Mouse (Mus musculus): Measurements from ENCODE around the gene Camk1d. TPM values are rescaled to one million over a fixed set of nuclear protein-coding genes. Genes with fewer than 3 reads are reported as not detected.
"Not testable (repeated sequence)": the region's sequence is repeated elsewhere in the genome, so short reads cannot be mapped to it uniquely, and the experiment has no call there.

Gene Camk1d
- polyA plus RNA-seq, 1 experiment from 2014 or later, result 3.1 TPM

- no peak for ATAC-seq (ENCODE audit: insufficient number of reproducible peaks, low FRiP score)
- H3K4me1 ChIP-seq (replicated peaks), result no peaks in the 10 kb centered on the region
- H3K36me3 ChIP-seq, result no peaks in the 10 kb centered on the region
- no peak overlapping the region for H3K27ac ChIP-seq (ENCODE audit: poor library complexity, severe bottlenecking)
- H3K4me2 ChIP-seq, result no peak overlapping the region
- H3K9ac ChIP-seq, result no peak overlapping the region
- H3K9me3 ChIP-seq (replicated peaks), result no peaks in the 10 kb centered on the region
- no peaks in the 10 kb centered on the region for H3K27me3 ChIP-seq (replicated peaks)
- WGBS, result 63% methylated on average over 1 of the region's 1 CpGs
- no peak overlapping the region for H3K4me3 ChIP-seq
These were observed 317.9 kb downstream of the Camk1d start for GRCm38 (mm10) chr2:5396415-5396814.

- no peak overlapping the region for H3K4me3 ChIP-seq
- H3K9ac ChIP-seq, result no peak overlapping the region
- WGBS, result 64% methylated on average over 2 of the region's 2 CpGs
- no peaks in the 10 kb centered on the region for H3K4me1 ChIP-seq (replicated peaks)
- ATAC-seq (ENCODE audit: insufficient number of reproducible peaks, low FRiP score), result no peak
- H3K9me3 ChIP-seq (replicated peaks), result no peaks in the 10 kb centered on the region
- no peak overlapping the region for H3K4me2 ChIP-seq
- no peaks in the 10 kb centered on the region for H3K27me3 ChIP-seq (replicated peaks)
- H3K27ac ChIP-seq (ENCODE audit: poor library complexity, severe bottlenecking), result no peak overlapping the region
- no peaks in the 10 kb centered on the region for H3K36me3 ChIP-seq
These were observed 318.4 kb downstream of the Camk1d start for GRCm38 (mm10) chr2:5395873-5396272.

GRCm38 (mm10) chr2:5392921-5393320 is 321.4 kb downstream of the Camk1d start:
- Histone ChIP-seq H3K9ac (no peak overlapping the region), H3K4me3 (no peak overlapping the region), H3K4me1 (replicated peaks) (no peaks in the 10 kb centered on the region), H3K27ac (ENCODE audit: poor library complexity, severe bottlenecking) (no peak overlapping the region), H3K4me2 (no peak overlapping the region), H3K9me3 (replicated peaks) (no peaks in the 10 kb centered on the region), H3K27me3 (replicated peaks) (no peaks in the 10 kb centered on the region), H3K36me3 (no peaks in the 10 kb centered on the region)
- no peak for ATAC-seq (ENCODE audit: insufficient number of reproducible peaks, low FRiP score)

GRCm38 (mm10) chr2:5392470-5392869 is 321.8 kb downstream of the Camk1d start:
- no peak overlapping the region for H3K27ac ChIP-seq (ENCODE audit: poor library complexity, severe bottlenecking)
- H3K4me1 ChIP-seq (replicated peaks), result no peaks in the 10 kb centered on the region
- H3K27me3 ChIP-seq (replicated peaks), result no peaks in the 10 kb centered on the region
- 77% methylated on average over 4 of the region's 4 CpGs for WGBS
- no peaks in the 10 kb centered on the region for H3K9me3 ChIP-seq (replicated peaks)
- H3K36me3 ChIP-seq, result no peaks in the 10 kb centered on the region
- ATAC-seq (ENCODE audit: insufficient number of reproducible peaks, low FRiP score), result no peak
- H3K4me2 ChIP-seq, result no peak overlapping the region
- no peak overlapping the region for H3K4me3 ChIP-seq
- no peak overlapping the region for H3K9ac ChIP-seq

GRCm38 (mm10) chr2:5388381-5388780 is 325.9 kb downstream of the Camk1d start:
- no peaks in the 10 kb centered on the region for H3K36me3 ChIP-seq
- 80% methylated on average over 7 of the region's 7 CpGs for WGBS

DNA sequence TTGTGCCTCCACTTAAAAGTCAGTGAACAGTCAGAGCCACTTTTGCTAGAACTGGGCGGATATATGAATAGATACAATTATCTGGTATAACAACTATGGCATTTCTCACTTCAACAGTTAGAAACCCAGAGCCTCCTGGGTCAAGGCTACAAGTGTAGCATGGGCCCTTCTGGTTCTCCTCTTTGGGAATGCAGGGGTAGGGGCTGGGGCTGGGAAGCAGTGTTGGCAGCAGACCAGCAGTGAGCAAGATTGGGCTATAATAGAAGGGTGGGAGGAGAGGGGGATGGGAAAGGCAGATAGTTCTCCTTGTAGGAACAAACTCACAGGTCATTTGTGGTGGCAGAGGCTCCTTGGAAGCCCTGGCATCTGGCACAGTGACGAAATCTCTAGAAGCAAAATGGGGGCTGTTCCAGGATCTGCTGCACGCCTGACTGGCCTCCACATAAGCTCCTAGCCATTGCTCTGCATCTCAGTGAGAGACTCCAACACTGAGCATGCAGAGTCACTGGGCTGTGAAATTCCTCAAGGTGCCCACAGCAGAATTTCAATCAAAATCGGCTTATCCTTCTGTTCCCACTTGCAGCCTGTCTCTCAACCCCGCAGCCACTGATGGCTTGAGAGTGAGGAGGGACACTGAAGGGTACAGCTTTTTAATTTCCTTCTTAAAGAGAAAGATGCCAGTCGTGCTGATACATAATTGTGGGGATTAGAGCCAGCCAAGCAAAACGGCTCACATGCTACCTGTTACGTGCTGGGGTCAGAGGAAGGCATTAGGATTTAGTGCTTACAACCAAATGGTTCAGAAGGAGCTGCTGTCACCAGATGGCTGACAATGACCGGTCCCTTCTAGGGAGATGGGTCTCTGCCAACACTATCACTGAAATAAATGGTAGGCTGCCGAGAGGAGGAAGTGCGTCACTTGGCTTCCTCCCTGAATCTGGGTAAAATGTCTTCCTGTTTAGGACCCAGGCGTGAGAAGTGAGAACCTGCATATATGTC is 332.3 kb downstream of the Camk1d start:
- no peaks in the 10 kb centered on the region for H3K9me3 ChIP-seq (replicated peaks)
- H3K4me2 ChIP-seq, result peak overlapping the region; percentile 6; the same call in 1 of the 2 replicates
- no peaks in the 10 kb centered on the region for H3K27me3 ChIP-seq (replicated peaks)
- H3K9ac ChIP-seq, result no peak overlapping the region
- 42% methylated on average over 12 of the region's 12 CpGs for WGBS
- H3K27ac ChIP-seq (ENCODE audit: poor library complexity, severe bottlenecking), result no peak overlapping the region
- H3K4me1 ChIP-seq (replicated peaks), result peaks cover 19% of the 10 kb centered on the region
- H3K36me3 ChIP-seq, result no peaks in the 10 kb centered on the region
- ATAC-seq (ENCODE audit: insufficient number of reproducible peaks, low FRiP score), result no peak
- no peak overlapping the region for H3K4me3 ChIP-seq

More at GRCm38 (mm10) chr2:5388381-5388780, 325.9 kb downstream of the Camk1d start:
- H3K27me3 ChIP-seq (replicated peaks), result no peaks in the 10 kb centered on the region
- H3K4me3 ChIP-seq, result no peak overlapping the region
- H3K4me1 ChIP-seq (replicated peaks), result peaks cover 8% of the 10 kb centered on the region; the same call in 1 of the 2 replicates
- H3K4me2 ChIP-seq, result no peak overlapping the region
- no peak for ATAC-seq (ENCODE audit: insufficient number of reproducible peaks, low FRiP score)
- H3K9ac ChIP-seq, result no peak overlapping the region
- no peaks in the 10 kb centered on the region for H3K9me3 ChIP-seq (replicated peaks)
- H3K27ac ChIP-seq (ENCODE audit: poor library complexity, severe bottlenecking), result no peak overlapping the region

GRCm38 (mm10) chr2:5380973-5381372 is 333.3 kb downstream of the Camk1d start:
- H3K9ac ChIP-seq, result no peak overlapping the region
- peaks cover 15% of the 10 kb centered on the region for H3K4me1 ChIP-seq (replicated peaks)
- 79% methylated on average over 7 of the region's 7 CpGs for WGBS
- H3K9me3 ChIP-seq (replicated peaks), result no peaks in the 10 kb centered on the region
- no peaks in the 10 kb centered on the region for H3K36me3 ChIP-seq
- no peak overlapping the region for H3K27ac ChIP-seq (ENCODE audit: poor library complexity, severe bottlenecking)
- no peak overlapping the region for H3K4me3 ChIP-seq
- H3K4me2 ChIP-seq, result no peak overlapping the region
- H3K27me3 ChIP-seq (replicated peaks), result no peaks in the 10 kb centered on the region
- no peak for ATAC-seq (ENCODE audit: insufficient number of reproducible peaks, low FRiP score)

GRCm38 (mm10) chr2:5378922-5379321 is 335.4 kb downstream of the Camk1d start:
- not testable (repeated sequence) for H3K9me3 ChIP-seq (replicated peaks); H3K36me3 ChIP-seq; H3K9ac ChIP-seq; H3K27me3 ChIP-seq (replicated peaks); H3K4me3 ChIP-seq; H3K4me2 ChIP-seq; ATAC-seq (ENCODE audit: insufficient number of reproducible peaks, low FRiP score); H3K27ac ChIP-seq (ENCODE audit: poor library complexity, severe bottlenecking)
- 56% methylated on average over 18 of the region's 18 CpGs for WGBS
- H3K4me1 ChIP-seq (replicated peaks), result peaks cover 15% of the 10 kb centered on the region

DNA sequence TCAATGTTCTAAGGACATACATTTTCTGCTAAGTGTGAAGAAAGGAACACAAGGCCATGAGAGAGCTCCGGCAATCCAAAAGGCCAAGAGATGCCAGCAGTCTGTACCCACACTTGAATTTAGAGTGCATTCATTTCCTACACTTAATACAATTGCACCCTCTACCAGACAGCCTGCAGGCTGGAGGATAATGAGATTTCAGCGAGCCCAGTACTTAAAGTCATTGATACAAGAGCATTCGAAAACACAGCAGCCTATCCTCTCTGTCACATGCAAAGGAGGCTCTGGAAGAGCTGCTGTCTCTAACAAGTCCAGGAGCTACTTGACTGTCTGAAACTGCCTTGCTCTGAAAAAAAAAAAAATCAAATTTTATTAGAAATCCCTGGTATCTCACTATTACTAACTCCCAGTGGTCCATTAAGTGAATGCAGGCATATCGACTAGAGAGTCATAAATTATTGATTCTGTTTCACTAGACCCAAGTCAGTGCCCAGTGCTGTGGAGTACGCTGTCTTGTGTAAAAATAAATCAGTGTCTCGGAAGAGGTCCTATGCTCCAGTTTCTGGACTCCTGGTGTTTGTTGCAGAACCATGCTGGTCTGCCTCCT is 336.1 kb downstream of the Camk1d start:
- Histone ChIP-seq H3K9ac (no peak overlapping the region), H3K27me3 (replicated peaks) (no peaks in the 10 kb centered on the region), H3K4me2 (no peak overlapping the region), H3K36me3 (no peaks in the 10 kb centered on the region), H3K27ac (ENCODE audit: poor library complexity, severe bottlenecking) (no peak overlapping the region), H3K9me3 (replicated peaks) (no peaks in the 10 kb centered on the region), H3K4me3 (no peak overlapping the region), H3K4me1 (replicated peaks) (peaks cover 15% of the 10 kb centered on the region)
- no peak for ATAC-seq (ENCODE audit: insufficient number of reproducible peaks, low FRiP score)
- 79% methylated on average over 6 of the region's 6 CpGs for WGBS

GRCm38 (mm10) chr2:5372886-5373429 is 341.4 kb downstream of the Camk1d start:
- Histone ChIP-seq H3K9ac (no peak overlapping the region), H3K4me2 (no peak overlapping the region), H3K4me3 (no peak overlapping the region), H3K27me3 (replicated peaks) (no peaks in the 10 kb centered on the region), H3K36me3 (no peaks in the 10 kb centered on the region), H3K4me1 (replicated peaks) (no peaks in the 10 kb centered on the region), H3K27ac (ENCODE audit: poor library complexity, severe bottlenecking) (no peak overlapping the region), H3K9me3 (replicated peaks) (no peaks in the 10 kb centered on the region)
- 63% methylated on average over 6 of the region's 6 CpGs for WGBS
- no peak for ATAC-seq (ENCODE audit: insufficient number of reproducible peaks, low FRiP score)

DNA sequence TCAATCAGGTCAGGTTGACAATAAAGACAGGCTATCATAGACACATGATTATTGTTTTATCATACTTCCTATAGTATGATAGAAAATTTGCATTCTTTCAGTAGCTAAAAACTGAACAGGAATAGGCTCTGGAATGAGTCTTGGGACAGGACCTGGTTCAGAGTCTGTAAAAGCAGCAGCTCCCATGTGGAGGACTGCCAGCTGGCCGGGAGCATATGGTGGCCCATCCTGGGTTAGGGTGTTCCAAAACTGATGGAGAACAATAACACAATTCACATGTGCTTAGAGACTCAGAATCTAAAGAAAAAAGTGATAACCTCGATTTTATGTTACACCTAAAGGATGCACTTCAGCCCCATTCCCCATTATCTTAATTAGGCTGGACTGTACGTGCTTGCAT is 343.0 kb downstream of the Camk1d start:
- 68% methylated on average over 3 of the region's 3 CpGs for WGBS
- Histone ChIP-seq H3K4me1 (replicated peaks) (no peaks in the 10 kb centered on the region), H3K27me3 (replicated peaks) (no peaks in the 10 kb centered on the region), H3K27ac (ENCODE audit: poor library complexity, severe bottlenecking) (no peak overlapping the region), H3K9me3 (replicated peaks) (no peaks in the 10 kb centered on the region), H3K36me3 (no peaks in the 10 kb centered on the region), H3K4me2 (no peak overlapping the region), H3K4me3 (no peak overlapping the region), H3K9ac (no peak overlapping the region)
- ATAC-seq (ENCODE audit: insufficient number of reproducible peaks, low FRiP score), result no peak

Measured in heart, embryonic 12.5 days (tissue).